Mouse (Mus musculus): ENCODE results near the gene Rbm20.

Gene Rbm20

DNA sequence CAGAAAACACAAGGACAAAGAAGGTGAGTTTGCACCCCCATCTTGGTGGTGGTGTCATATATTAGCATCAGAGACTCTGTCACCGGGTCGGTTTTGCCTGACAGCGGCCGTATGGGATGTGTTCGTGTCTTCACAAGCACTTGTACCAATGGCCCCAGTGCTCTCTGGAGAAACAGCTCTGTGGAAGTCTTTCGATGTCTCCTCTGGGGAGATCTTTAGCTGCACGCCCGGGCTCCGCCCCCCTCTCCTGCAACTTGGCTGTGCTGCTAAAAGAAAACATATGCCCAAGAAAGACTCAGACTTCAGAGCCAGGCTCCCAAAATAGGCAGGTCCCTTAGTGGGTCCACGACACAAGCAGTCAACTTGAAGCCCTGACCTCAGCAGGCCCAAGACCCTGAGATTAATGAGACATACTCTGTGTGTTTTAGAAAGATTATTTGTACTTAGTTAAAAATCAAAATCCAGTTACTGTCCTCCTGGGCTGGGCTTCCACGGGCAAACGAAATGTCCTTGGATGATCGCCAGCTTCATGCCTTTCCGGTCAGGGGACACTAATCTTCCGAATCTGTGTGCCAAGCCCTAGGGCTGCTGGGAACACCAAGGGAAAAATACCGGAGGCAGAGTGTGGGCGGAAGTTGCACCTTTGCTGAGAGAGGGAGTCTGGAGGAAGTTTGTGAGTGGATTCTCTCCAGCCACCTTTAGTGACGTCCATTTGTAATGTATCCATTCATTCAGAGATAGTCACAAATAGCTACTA is 173.2 kb downstream of the Rbm20 start:
- peak; percentile 56 to 60 for DNase-seq (ENCODE audit: low spot score in 2 of 2)

- DNase-seq (ENCODE audit: low spot score in 2 of 2): no peak
These were observed 174.2 kb downstream of the Rbm20 start for GRCm38 (mm10) chr19:53851352-53851751.

GRCm38 (mm10) chr19:53851826-53852698 is 175.0 kb downstream of the Rbm20 start:
- no peak for DNase-seq (ENCODE audit: low spot score in 2 of 2)

GRCm38 (mm10) chr19:53852699-53853451 is 175.8 kb downstream of the Rbm20 start:
- peak; percentile 73 to 79 for DNase-seq (ENCODE audit: low spot score in 2 of 2)

GRCm38 (mm10) chr19:53854978-53855377 is 177.9 kb downstream of the Rbm20 start:
- no peak for DNase-seq (ENCODE audit: low spot score in 2 of 2)

- no peak for DNase-seq (ENCODE audit: low spot score in 2 of 2)
These were observed 178.7 kb downstream of the Rbm20 start for GRCm38 (mm10) chr19:53855781-53856180.

- no peak for DNase-seq (ENCODE audit: low spot score in 2 of 2)
These were observed 179.7 kb downstream of the Rbm20 start for GRCm38 (mm10) chr19:53856794-53857193.

DNA sequence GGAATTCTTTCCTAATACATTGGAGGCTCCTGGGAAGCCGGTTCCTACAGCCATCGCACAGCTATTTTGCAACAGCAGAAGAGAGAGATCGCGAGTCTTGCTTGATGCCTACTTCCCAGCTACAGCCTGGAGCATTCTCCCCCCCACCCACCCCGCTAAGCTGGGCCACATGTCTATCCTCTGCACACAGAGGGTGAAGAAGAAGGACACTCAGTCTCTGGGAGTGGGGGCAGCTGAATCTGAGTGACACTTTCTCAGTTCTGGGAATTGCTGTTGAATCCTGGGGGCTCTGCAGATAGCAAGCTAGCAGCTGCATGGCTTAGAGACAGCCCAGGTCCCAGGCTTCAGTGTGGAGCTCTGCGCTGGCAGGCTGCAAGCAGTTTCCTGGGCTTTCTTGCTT is 180.9 kb downstream of the Rbm20 start:
- DNase-seq (ENCODE audit: low spot score in 2 of 2): no peak

- DNase-seq (ENCODE audit: low spot score in 2 of 2): no peak
These were observed 182.0 kb downstream of the Rbm20 start for GRCm38 (mm10) chr19:53859149-53859548.

DNA sequence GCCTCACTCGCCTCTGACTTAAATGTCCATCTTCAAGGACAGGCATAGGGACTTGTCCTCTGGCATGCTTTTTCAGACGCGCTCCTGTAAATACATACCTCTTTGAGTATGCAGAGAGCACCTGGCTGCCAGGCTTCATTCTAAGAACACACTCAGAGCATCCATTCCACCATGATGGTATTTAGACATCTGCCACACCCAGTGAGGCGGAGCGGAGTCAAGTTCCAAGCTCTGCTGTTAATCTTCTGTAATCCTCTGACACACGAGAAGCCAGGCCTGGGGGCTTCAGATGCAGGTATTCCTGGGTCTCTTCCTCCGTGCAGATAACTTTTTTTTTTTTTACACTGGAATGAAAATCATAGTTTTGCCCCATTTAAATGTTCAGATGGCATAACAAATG is 182.5 kb downstream of the Rbm20 start:
- DNase-seq (ENCODE audit: low spot score in 2 of 2): no peak

DNA sequence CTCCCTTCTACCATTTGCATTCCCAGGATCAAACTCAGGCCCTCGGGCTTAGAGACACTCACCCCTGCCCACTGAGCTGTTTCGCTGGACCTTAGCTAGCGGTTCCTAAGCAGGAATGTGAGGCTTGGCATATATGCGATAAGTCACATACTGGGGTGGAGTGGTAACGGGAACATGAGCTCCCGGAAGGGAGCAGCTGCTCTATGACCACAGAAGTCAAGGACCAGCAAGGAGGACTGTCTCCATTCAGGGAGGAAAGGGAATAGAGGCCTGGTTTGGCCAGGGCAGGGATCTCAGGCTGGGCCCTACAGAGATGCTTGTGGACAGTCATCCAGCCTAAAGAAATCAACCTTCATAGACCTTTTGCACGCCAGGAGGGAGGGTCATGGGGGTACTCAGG is 184.2 kb downstream of the Rbm20 start:
- no peak for DNase-seq (ENCODE audit: low spot score in 2 of 2)

DNA sequence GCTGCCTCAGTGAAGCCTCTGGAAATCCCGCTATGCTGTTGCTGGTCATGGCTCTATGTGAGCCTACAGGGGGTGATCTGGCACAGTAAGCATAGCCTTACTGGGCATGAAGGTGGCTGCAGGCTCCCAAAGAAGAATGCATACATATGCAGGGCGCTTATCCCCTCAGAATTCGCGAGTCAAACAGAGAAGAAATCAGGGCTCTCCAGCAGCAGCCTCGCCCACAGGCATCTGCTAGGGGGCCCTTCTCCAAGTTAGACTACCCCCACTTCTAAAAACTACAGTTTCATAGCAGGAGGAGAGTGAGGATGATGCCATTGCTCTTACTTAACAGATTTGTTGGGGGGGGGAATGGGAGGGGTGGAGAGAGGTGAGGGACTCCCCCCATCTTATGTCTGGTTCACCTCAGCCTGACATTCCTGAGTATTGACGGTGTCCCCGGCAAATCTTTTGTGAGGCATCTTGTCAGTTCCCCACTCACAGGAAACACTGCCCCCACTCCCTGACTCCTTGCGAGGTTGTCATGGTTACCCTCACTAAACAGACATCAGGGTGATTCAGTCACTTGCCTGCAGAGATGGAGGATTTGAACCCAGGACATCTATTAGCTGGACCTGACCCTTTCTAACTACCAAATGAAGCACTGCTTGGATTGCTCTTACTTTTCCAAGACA is 185.6 kb downstream of the Rbm20 start:
- DNase-seq (ENCODE audit: low spot score in 2 of 2): no peak

DNA sequence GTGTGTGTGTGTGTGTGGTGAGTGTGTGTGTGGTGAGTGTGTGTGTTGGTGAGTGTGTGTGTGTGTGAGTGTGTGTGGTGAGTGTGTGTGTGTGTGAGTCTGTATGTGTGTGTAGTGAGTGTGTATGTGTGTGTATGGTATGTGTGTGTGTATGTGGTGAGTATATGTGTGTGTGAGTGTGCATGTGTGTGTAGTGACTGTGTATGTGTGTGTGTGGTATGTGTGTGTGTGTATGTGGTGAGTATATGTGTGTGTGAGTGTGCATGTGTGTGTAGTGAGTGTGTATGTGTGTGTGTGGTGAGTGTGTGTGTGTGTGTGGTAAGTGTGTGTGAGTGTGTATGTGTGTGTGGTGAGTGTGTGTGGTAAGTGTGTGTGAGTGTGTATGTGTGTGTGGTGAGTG is 190.1 kb downstream of the Rbm20 start:
- no peak for DNase-seq (ENCODE audit: low spot score in 2 of 2)

GRCm38 (mm10) chr19:53868125-53868524 is 191.0 kb downstream of the Rbm20 start:
- DNase-seq (ENCODE audit: low spot score in 2 of 2): peak in 1 of 2 experiments; percentile 54

- no peak for DNase-seq (ENCODE audit: low spot score in 2 of 2)
These were observed 191.7 kb downstream of the Rbm20 start for GRCm38 (mm10) chr19:53868796-53869195.

DNA sequence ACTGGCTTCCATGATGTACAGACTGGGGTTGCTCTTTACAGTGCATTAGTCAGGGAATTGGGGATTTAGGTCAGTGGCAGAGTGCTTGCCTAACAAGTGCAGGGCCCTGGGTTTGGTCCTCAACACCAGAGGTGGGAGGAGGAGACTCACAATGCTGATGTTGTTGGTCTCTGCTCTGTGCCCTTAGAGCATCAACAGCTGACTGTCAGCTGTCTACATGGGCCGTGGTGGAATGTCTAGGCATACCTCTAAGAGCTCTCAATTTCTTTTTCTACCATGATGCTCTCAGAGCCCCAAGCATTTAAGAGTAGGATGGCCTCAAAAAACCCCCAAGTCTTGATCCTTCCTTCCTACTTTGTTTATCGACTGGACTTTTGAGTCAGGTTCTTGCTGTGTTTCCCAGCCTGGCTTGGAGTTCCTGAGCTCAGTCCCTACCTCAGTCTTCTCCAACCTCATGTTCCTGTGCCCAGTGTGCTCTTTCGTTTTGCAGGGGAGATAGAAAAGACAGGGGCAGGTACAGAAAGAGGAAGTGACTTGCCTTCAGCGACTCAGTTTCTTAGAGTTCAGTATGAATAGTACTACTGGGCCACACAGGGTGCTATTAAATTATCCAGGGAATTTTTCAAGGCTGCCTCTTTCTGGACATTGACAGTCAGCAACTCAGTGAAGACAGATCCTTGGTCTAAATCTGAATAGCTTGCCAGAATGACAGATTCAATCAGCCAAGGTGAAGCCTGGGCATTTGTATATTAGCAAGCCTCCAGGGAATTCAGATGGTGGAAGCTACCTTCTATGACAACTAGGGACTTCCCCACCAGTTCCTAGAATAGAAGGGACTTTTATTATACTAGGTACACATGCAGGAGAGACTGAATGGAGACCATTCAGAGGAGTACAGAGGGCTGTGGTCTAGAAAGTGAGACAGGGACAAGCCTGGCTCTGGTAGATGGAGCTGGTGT is 192.6 kb downstream of the Rbm20 start:
- DNase-seq (ENCODE audit: low spot score in 2 of 2): no peak

DNA sequence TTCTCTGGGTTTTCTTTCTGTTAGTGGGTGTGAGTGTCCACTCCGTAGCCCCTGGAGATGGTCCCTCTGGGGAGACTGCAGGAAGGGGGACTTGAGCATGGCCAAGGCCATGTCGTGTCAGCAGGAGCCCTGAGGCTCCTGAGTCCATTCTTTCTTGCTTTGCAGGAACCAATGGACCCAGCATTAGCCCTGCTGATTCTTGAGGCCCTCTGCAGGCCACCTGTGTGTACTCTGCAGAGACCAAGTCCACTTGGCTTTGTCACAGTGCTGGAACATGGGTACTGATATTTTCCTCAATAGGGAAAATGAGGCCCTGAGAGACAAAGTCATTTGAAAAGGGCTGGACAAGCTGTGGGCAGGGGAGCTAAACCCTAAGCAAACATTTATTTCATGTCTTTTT is 193.5 kb downstream of the Rbm20 start:
- DNase-seq (ENCODE audit: low spot score in 2 of 2): no peak

DNA sequence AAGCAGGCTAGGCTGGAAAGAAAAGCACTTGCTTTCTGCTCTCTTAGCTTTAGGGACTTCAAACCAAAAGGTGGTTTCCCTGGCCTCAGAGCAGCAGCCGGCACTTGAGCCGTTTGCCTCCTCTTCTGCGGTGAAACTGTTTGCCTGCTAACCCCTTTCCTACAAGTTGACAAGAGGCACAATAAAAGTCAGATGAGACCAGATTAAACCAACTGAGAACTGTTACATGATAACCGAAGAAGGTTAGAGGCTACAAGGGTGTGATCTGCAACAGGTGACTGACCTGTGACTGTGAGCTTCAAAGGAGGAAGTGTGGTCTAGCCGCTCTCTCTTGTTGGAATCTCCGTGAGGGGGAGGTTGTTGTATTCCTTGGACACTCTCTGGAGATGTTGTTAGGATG is 194.4 kb downstream of the Rbm20 start:
- DNase-seq (ENCODE audit: low spot score in 2 of 2): no peak

- no peak for DNase-seq (ENCODE audit: low spot score in 2 of 2)
These were observed 196.0 kb downstream of the Rbm20 start for GRCm38 (mm10) chr19:53872994-53873713.

DNA sequence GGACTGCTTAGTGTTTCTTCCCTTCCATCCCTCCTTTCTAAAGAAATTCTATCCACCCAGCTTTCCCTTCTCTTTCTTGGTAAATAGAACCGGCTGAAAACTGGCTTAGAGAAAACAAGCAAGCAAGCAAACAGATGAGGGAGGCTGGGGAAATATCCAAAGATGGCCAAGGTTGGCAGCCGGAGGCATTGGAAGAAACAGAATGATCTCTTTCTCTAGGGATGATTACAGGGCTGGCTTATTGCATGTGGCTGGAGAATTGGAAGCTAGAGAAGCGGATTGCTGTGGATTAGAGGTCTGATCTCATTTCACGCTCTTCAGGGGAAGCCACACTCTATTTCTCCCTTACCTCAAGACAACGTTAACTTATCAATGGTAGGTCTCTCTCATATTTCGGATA is 198.1 kb downstream of the Rbm20 start:
- DNase-seq (ENCODE audit: low spot score in 2 of 2): no peak

Data from right cerebral cortex, adult 2 months (tissue).